Mouse (Mus musculus) spleen, adult 2 months (tissue): ENCODE results near the gene Rab27a. TPM values are rescaled to one million over a fixed set of nuclear protein-coding genes. Genes with fewer than 3 reads are reported as not detected.

Experiments used
- DNase-seq, 2 experiments: peaks; one replicate each; pipeline versions ENCODE4 v3.0.0 to v3.0.0-alpha.2; 2012 to 2021; ENCODE audit warnings: low spot score in 2 of 2, low read depth in 1 of 2
- H3K27ac ChIP-seq: fragments of 200-500 bp; 2 replicates; pipeline ENCODE4 v1.5.1; 2012; ENCODE audit warnings: low read length, inconsistent platforms; ENCODE audit not compliant: insufficient read depth
- H3K27me3 ChIP-seq: fragments of 200-500 bp; 2 replicates; pipeline ENCODE4 v1.6.1; 2012; ENCODE audit warnings: mild to moderate bottlenecking, moderate library complexity, low read length, inconsistent platforms; ENCODE audit not compliant: control insufficient read depth, insufficient read depth
- H3K36me3 ChIP-seq: fragments of 200-500 bp; 2 replicates; pipeline ENCODE4 v1.6.1; 2012; ENCODE audit warnings: mild to moderate bottlenecking, low read length, inconsistent platforms; ENCODE audit not compliant: control insufficient read depth, insufficient read depth
- H3K4me1 ChIP-seq: fragments of 200-500 bp; 2 replicates; pipeline ENCODE4 v1.6.1; 2011; ENCODE audit warnings: inconsistent platforms; ENCODE audit not compliant: control insufficient read depth, insufficient read depth, insufficient read length
- H3K4me3 ChIP-seq: fragments of 200-500 bp; 2 replicates; pipeline ENCODE4 v1.5.1; 2011; ENCODE audit warnings: mild to moderate bottlenecking, inconsistent platforms; ENCODE audit not compliant: insufficient read depth, insufficient read length; ENCODE audit errors: extremely low read depth
- CTCF ChIP-seq: fragments of 200-500 bp; IDR thresholded peaks from 2 replicates; pipeline ENCODE4 v1.5.1; 2011; ENCODE audit warnings: mild to moderate bottlenecking, inconsistent platforms; ENCODE audit not compliant: insufficient read depth, insufficient read length, insufficient replicate concordance; ENCODE audit errors: extremely low read depth
- POLR2A ChIP-seq: fragments of 200-500 bp; IDR thresholded peaks from 2 replicates; pipeline ENCODE4 v1.6.1; 2011; ENCODE audit warnings: low read depth, low read length, inconsistent platforms
- WGBS: fragments of 180-500 bp; shearing (Covaris S2); methylation state at CpG from one replicate; pipeline ENCODE4 v1.1.7; 2018; 5-methylcytosine and 5-hydroxymethylcytosine counted together
- polyA plus RNA-seq: library from polyadenylated mRNA; depleted of rRNA; stranded (reverse); fragments of >200 nt; gene quantifications from 2 replicates; pipeline ENCODE4 v1.2.3, GENCODE M21; 2012

Rab27a gene
- polyA plus RNA-seq, 1 experiment: 7.0 TPM

- Histone ChIP-seq H3K27me3 (no peaks in the 10 kb centered on the region), H3K4me3 (no peak overlapping the region), H3K36me3 (no peaks in the 10 kb centered on the region), H3K4me1 (no peaks in the 10 kb centered on the region; the same call in 1 of the 2 replicates), H3K27ac (no peak overlapping the region)
- WGBS: 95% methylated on average over 4 of the region's 4 CpGs
- TF ChIP-seq POLR2A (no peak), CTCF (no peak)
- no peak for DNase-seq
These were observed 14.6 kb downstream of the Rab27a start for GRCm38 (mm10) chr9:73059224-73059623.

GRCm38 (mm10) chr9:73063621-73064290 is 19.1 kb downstream of the Rab27a start:
- no peaks in the 10 kb centered on the region for H3K4me1 ChIP-seq
- no peaks in the 10 kb centered on the region for H3K27me3 ChIP-seq
- no peaks in the 10 kb centered on the region for H3K36me3 ChIP-seq
- no peak for DNase-seq
- no peak overlapping the region for H3K4me3 ChIP-seq
- TF ChIP-seq POLR2A (no peak), CTCF (no peak)
- 85% methylated on average over 15 of the region's 15 CpGs for WGBS
- no peak overlapping the region for H3K27ac ChIP-seq

DNA sequence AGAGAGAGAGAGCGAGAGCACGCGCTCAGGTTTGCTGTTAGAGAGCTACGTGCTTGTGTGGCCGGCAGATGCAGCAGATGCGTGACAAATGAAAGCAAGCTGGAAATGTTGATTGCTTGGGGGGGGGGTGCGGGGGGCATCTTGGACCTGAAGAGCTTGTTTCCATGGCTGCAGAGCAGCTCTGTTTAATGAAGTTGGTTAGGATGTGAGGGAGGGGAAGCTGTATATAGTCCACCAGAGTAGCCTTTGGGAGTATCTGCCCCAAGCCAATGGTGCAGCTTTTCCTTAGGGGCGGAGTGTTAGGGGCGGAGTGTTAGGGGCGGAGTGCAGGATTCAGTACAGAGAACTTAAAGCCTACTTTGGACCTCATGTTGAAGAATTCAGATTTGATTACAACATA is 22.4 kb downstream of the Rab27a start:
- no peak for DNase-seq
- Histone ChIP-seq H3K36me3 (no peaks in the 10 kb centered on the region), H3K27me3 (no peaks in the 10 kb centered on the region), H3K4me3 (no peak overlapping the region), H3K4me1 (no peaks in the 10 kb centered on the region), H3K27ac (no peak overlapping the region)
- no peak for TF ChIP-seq POLR2A
- TF ChIP-seq CTCF: no peak
- WGBS: 87% methylated on average over 10 of the region's 10 CpGs

DNA sequence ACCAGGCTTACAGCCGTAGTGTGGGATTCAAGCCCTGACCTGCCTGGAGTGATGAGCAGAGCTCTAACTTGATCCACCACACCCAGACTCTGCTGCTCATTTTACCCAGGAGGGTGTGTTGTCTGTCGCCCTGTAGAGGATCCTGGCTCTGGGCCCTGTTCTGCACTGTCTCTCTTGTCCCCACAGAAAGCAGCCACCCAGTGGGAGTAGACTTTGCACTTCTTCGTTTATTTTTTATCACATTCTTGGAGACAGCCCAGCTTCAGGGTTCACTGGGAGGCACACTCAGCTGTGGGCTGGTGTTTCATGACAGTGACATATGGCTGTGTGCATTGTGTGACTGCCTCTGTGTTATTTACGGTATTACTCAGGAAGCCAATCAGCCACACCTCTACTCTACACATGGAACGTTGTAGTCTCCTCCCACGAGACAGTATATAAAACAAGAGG is 23.6 kb downstream of the Rab27a start:
- WGBS: 39% methylated on average over 6 of the region's 6 CpGs
- Histone ChIP-seq H3K4me1 (no peaks in the 10 kb centered on the region; the same call in 1 of the 2 replicates), H3K36me3 (no peaks in the 10 kb centered on the region), H3K27ac (no peak overlapping the region), H3K27me3 (no peaks in the 10 kb centered on the region), H3K4me3 (no peak overlapping the region)
- DNase-seq: no peak
- TF ChIP-seq POLR2A: no peak
- no peak for TF ChIP-seq CTCF

- Histone ChIP-seq H3K27ac (peak overlapping the region; percentile 32; the same call in 1 of the 2 replicates), H3K4me3 (no peak overlapping the region), H3K4me1 (peaks cover 2% of the 10 kb centered on the region; the same call in 1 of the 2 replicates), H3K36me3 (no peaks in the 10 kb centered on the region), H3K27me3 (no peaks in the 10 kb centered on the region)
- no peak for DNase-seq
- TF ChIP-seq POLR2A (no peak), CTCF (no peak)
- WGBS: 49% methylated on average over 6 of the region's 6 CpGs
These were observed 24.0 kb downstream of the Rab27a start for GRCm38 (mm10) chr9:73068688-73069087.

DNA sequence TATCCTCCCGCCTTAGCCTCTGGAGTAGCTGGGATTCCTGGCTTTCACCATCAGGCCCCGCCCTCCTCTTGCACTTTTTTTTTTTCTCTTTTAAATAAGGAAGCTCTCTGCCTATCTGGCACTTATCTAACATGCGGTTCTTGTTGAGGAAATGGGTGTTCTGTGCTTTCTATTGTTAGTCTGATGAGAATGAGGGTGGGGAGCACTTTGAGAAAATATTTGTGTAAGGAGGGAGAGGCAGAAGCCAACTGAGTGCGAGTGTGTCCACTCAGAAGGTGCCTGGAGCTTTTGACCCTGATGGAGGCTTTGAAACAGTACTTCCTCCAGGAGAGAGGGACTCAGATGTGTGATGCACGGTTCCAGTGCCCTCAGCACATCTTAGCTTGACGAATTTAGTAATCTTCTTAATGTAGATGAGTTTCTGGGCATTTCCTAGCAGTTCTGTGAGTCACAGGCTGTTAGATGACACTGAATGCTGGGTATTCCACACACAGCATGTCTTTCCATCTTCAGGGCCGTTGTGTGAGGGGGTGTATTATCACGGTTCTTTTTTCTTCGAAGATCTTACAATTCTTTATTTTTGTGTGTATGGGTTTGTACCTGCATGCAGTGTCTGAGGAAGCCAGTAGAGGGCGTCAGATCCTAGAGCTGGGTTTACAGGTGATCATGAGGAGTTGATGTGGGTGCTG is 26.5 kb downstream of the Rab27a start:
- no peak for TF ChIP-seq POLR2A
- TF ChIP-seq CTCF: no peak
- 42% methylated on average over 10 of the region's 10 CpGs for WGBS
- no peaks in the 10 kb centered on the region for H3K27me3 ChIP-seq
- H3K4me1 ChIP-seq: peaks cover 4% of the 10 kb centered on the region; the same call in 1 of the 2 replicates
- H3K4me3 ChIP-seq: no peak overlapping the region
- H3K27ac ChIP-seq: peak overlapping the region; percentile 68
- DNase-seq: no peak
- no peaks in the 10 kb centered on the region for H3K36me3 ChIP-seq

DNA sequence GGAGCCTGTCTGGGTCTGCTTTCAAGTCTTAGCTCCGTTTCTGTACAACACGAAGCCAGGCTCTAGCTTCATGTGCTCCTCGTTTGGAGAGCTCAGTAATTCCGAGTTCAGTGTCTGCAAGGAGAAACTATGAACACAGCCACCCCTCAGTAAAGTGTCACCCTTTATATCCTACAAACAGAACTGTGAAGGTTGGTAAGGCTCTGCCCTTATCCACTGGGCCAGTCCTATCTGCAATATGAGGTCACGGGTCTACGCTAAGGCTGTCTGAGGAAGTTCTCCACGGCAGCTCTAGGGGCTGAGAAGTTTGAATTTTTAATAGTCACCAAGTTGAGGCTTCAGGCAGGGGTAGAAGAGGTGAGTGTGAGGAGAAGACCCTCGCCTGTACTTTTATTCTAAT is 27.8 kb downstream of the Rab27a start:
- TF ChIP-seq POLR2A (no peak), CTCF (no peak)
- H3K27ac ChIP-seq: peak overlapping the region; percentile 64; the same call in 1 of the 2 replicates

More for the DNA sequence above, 27.8 kb downstream of the Rab27a start:
- Histone ChIP-seq H3K36me3 (peaks cover 2% of the 10 kb centered on the region; the same call in 1 of the 2 replicates), H3K27me3 (no peaks in the 10 kb centered on the region), H3K4me3 (no peak overlapping the region), H3K4me1 (peaks cover 4% of the 10 kb centered on the region; the same call in 1 of the 2 replicates)
- no peak for DNase-seq
- WGBS: 58% methylated on average over 8 of the region's 8 CpGs
